Mouse (Mus musculus): ENCODE results near the gene Abhd2. TPM values are rescaled to one million over a fixed set of nuclear protein-coding genes. Genes with fewer than 3 reads are reported as not detected.

The Abhd2 gene
- polyA plus RNA-seq, 1 experiment from 2014 or later, result 10.7 TPM

Other genes starting within 250 kb of the Abhd2 start
- 35.1 and 41.5 TPM in 2 replicates for gene Acan, start 219.7 kb upstream of the Abhd2 start, polyA plus RNA-seq (2015; fragmentation: Nextera tagmentation; extraction: Ambion mirVana)
- 1.3 and 1.6 TPM in 2 replicates for gene Hapln3, start 142.2 kb upstream of the Abhd2 start, polyA plus RNA-seq (2015; fragmentation: Nextera tagmentation; extraction: Ambion mirVana)
- gene Mfge8, start 124.1 kb upstream of the Abhd2 start, polyA plus RNA-seq (2015; fragmentation: Nextera tagmentation; extraction: Ambion mirVana), result 160 and 166 TPM in 2 replicates
- gene Rlbp1, start 113.8 kb downstream of the Abhd2 start, polyA plus RNA-seq (2015; fragmentation: Nextera tagmentation; extraction: Ambion mirVana), result 1.5 and 2.1 TPM in 2 replicates
- 8.4 and 10.0 TPM in 2 replicates for gene Fanci, start 118.7 kb downstream of the Abhd2 start, polyA plus RNA-seq (2015; fragmentation: Nextera tagmentation; extraction: Ambion mirVana)
- gene Polg, start 193.2 kb downstream of the Abhd2 start, polyA plus RNA-seq (2015; fragmentation: Nextera tagmentation; extraction: Ambion mirVana), result 32.9 and 35.3 TPM in 2 replicates